Mouse (Mus musculus) midbrain, embryonic 16.5 days (tissue): ENCODE data around the gene Apof. TPM values are rescaled to one million over a fixed set of nuclear protein-coding genes. Genes with fewer than 3 reads are reported as not detected.

Experiments used
- ATAC-seq: fragments of 200-750 bp; cut with Nextera tagmentation; 2 replicates; pipeline ENCODE4 v1.8.0; 2017; ENCODE audit warnings: moderate TSS enrichment
- H3K27ac ChIP-seq: fragments of 300-500 bp; sonication (generic); 2 replicates; pipeline ENCODE4 v1.5.1; 2014; ENCODE audit warnings: mild to moderate bottlenecking, low read length, mixed read lengths
- H3K27me3 ChIP-seq: fragments of 300-500 bp; sonication (generic); 2 replicates; pipeline ENCODE4 v1.6.1; 2014; ENCODE audit warnings: low read depth, low read length, mixed read lengths; ENCODE audit not compliant: control insufficient read depth, insufficient read depth
- H3K36me3 ChIP-seq: fragments of 300-500 bp; sonication (generic); 2 replicates; pipeline ENCODE4 v1.6.1; 2014; ENCODE audit warnings: mild to moderate bottlenecking, low read length, moderate library complexity, mixed read lengths; ENCODE audit not compliant: control insufficient read depth, insufficient read depth
- H3K4me1 ChIP-seq: fragments of 300-500 bp; sonication (generic); 2 replicates; pipeline ENCODE4 v1.6.1; 2014; ENCODE audit warnings: mild to moderate bottlenecking, low read length, mixed read lengths; ENCODE audit not compliant: control insufficient read depth, insufficient read depth
- H3K4me2 ChIP-seq: fragments of 300-500 bp; sonication (generic); 2 replicates; pipeline ENCODE4 v1.6.1; 2014; ENCODE audit warnings: mild to moderate bottlenecking, low read length, mixed read lengths
- H3K4me3 ChIP-seq: fragments of 300-500 bp; sonication (generic); 2 replicates; pipeline ENCODE4 v1.5.1; 2014; ENCODE audit warnings: low read depth, mild to moderate bottlenecking, low read length, moderate library complexity, mixed read lengths
- H3K9ac ChIP-seq: fragments of 300-500 bp; sonication (generic); 2 replicates; pipeline ENCODE4 v1.6.1; 2014; ENCODE audit warnings: low read depth, low read length, mixed read lengths
- H3K9me3 ChIP-seq: fragments of 300-500 bp; sonication (generic); replicated peaks from 2 replicates; pipeline ENCODE4 v1.6.1; 2014; ENCODE audit warnings: mild to moderate bottlenecking, low read length, mixed read lengths; ENCODE audit not compliant: control insufficient read depth, poor library complexity, severe bottlenecking
- WGBS: fragments of 180-500 bp; shearing (Covaris S2); extraction: QIAGEN DNeasy Blood & Tissue Kit; methylation state at CpG from one replicate; pipeline ENCODE4 v1.1.7; 2014; 5-methylcytosine and 5-hydroxymethylcytosine counted together
- polyA plus RNA-seq: library from polyadenylated mRNA; unstranded; fragments of >200 nt; fragmentation: Nextera tagmentation; extraction: Ambion mirVana; gene quantifications from 2 replicates; pipeline ENCODE4 v1.2.1, GENCODE M21; 2015

Gene Apof
- not detected in 2 replicates for polyA plus RNA-seq

DNA sequence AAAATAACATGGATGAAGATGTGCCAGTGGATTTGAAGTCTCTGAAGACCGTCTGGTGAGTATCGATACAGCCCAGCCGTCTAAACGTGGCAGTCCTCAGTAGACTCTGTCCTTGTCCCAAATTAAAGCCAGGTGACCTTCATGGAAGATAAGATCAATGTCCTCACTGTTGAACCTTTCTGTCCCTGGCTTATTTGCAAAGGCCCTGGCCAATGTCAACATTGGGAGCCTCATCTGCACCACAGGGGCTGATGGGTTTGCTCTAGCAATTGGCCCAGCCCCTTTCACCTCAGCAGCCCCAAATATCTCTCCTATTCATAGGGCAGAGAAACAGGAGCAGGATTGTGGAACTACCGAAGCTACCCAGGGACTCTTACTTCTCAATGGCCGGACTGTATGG is at the start of gene Apof:
Apof (plus strand) TSS at position 301 of the 400 bp plus-strand sequence.
- no peak within 1 kb of the TSS for H3K4me3 ChIP-seq
- no peaks in the 10 kb centered on the region for H3K36me3 ChIP-seq
- no peak within 1 kb of the TSS for H3K9ac ChIP-seq
- no peak for ATAC-seq
- 91% methylated on average over 6 of the region's 6 CpGs for WGBS
- no peak within 1 kb of the TSS for H3K27ac ChIP-seq
- H3K9me3 ChIP-seq, result no peaks in the 10 kb centered on the region
- H3K4me2 ChIP-seq, result no peak within 1 kb of the TSS
- H3K27me3 ChIP-seq, result no peaks in the 10 kb centered on the region
- peaks cover 3% of the 10 kb centered on the region; the same call in 1 of the 2 replicates for H3K4me1 ChIP-seq

DNA sequence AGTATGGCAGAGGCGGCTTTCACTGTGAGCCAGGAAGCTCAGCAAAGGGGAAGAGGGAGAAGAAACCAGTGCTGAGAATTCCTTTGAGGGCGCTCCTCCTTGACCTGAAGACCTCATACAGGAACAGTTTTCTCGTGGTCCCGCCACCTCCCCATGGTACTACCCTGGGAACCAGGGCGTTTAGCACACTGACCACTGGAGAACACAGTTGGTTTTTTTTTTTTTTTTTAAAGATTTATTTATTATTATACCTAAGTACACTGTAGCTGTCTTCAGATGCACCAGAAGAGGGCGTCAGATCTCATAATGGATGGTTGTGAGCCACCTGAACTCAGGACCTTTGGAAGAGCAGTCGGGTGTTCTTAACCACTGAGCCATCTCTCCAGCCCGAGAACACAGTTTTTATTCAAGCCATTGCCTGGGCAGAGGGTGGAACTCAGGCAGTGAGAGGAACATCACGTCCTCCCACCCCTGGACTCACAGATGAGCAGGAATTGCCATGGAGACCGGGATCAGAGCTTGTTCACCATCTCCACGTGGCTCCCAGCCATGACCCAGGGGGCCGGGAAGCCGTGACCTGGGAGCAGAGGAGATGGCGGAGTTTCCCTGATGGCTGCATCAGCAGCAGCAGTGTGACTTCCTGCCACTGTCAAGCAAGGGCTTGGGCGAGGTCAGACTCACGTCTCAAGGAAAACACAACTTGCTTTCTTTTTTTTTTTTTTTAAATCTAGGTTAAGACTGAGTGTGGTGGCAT is 46.8 kb upstream of the Apof start:
- H3K36me3 ChIP-seq, result no peaks in the 10 kb centered on the region
- 65% methylated on average over 16 of the region's 16 CpGs for WGBS
- no peaks in the 10 kb centered on the region for H3K4me1 ChIP-seq
- H3K27me3 ChIP-seq, result no peaks in the 10 kb centered on the region
- no peak overlapping the region for H3K9ac ChIP-seq
- no peak overlapping the region for H3K4me2 ChIP-seq
- no peak overlapping the region for H3K4me3 ChIP-seq
- H3K9me3 ChIP-seq, result no peaks in the 10 kb centered on the region
- ATAC-seq, result no peak
- H3K27ac ChIP-seq, result no peak overlapping the region

DNA sequence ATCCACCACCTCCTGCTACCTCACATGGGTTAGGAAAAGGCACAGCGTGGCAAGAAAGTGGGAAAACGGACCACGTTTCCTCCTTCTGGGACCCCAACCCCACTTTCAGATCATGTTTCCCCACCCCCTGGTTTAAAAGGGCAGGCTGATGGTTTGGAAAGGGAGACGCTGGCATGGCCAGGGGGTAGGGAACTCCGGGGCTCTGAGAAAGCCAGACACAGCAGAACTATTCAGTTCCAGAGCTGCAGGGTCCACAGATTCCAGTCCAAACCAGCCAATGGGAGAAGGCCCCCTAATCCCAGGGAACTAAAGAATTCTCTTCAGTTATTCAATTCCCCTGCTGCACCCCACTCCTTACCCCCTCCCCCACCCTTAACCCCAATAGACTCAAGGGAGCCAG is 43.4 kb upstream of the Apof start:
- Histone ChIP-seq H3K36me3 (no peaks in the 10 kb centered on the region), H3K9ac (no peak overlapping the region), H3K4me1 (no peaks in the 10 kb centered on the region), H3K4me2 (no peak overlapping the region), H3K4me3 (no peak overlapping the region), H3K27ac (no peak overlapping the region), H3K9me3 (no peaks in the 10 kb centered on the region), H3K27me3 (no peaks in the 10 kb centered on the region)
- no peak for ATAC-seq
- 42% methylated on average over 5 of the region's 5 CpGs for WGBS

DNA sequence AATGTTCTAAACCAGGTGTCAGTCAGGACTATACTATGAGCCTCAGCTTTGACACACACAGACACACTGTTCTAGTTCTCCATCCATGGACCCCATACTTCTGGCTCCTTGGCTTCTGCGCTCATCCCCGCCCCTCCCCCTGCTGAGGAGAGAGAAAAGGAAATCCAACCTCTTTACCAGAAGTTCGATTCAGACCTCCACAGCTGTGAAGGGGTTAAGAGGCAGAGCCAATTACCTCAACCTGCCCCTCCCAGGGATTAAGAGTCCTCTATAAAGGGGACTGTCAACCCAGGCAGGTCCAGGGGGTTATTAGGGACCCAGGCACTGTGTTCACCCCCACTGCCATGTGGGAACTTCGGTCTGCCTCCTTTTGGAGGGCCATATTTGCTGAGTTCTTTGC is 42.9 kb upstream of the Apof start, which contains the start of gene Mip:
Mip (plus strand) TSS at position 301 of the 400 bp plus-strand sequence.
- ATAC-seq, result no peak
- 34% methylated on average over 4 of the region's 4 CpGs for WGBS

DNA sequence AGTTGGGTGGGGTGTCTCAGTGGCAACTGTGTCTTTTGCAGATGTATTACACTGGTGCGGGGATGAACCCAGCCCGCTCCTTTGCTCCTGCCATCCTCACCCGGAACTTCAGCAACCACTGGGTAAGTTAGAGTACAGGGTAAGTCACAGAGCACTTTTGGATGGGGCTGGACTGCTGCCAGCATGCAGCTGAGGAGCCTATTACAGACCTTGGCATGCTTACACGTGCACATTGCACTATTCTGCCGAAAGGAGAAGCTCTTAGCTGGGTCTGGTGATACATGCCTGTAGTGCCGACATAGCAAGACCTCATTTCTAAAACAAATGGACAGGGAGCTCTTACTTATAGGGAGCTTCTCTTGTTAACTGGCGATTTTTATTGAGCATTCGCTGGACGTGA is 40.9 kb upstream of the Apof start:
- H3K4me2 ChIP-seq, result no peak overlapping the region
- H3K9ac ChIP-seq, result no peak overlapping the region
- peaks cover 6% of the 10 kb centered on the region for H3K4me1 ChIP-seq
- H3K4me3 ChIP-seq, result no peak overlapping the region
- no peak for ATAC-seq
- H3K9me3 ChIP-seq, result no peaks in the 10 kb centered on the region
- no peaks in the 10 kb centered on the region for H3K36me3 ChIP-seq
- 87% methylated on average over 9 of the region's 9 CpGs for WGBS
- no peaks in the 10 kb centered on the region for H3K27me3 ChIP-seq
- H3K27ac ChIP-seq, result no peak overlapping the region

More for the DNA sequence above, 42.9 kb upstream of the Apof start, which contains the start of gene Mip:
- Histone ChIP-seq H3K4me2 (no peak within 1 kb of the TSS), H3K4me3 (no peak within 1 kb of the TSS), H3K36me3 (no peaks in the 10 kb centered on the region), H3K27ac (no peak within 1 kb of the TSS), H3K4me1 (no peaks in the 10 kb centered on the region), H3K9me3 (no peaks in the 10 kb centered on the region), H3K9ac (no peak within 1 kb of the TSS), H3K27me3 (no peaks in the 10 kb centered on the region)

DNA sequence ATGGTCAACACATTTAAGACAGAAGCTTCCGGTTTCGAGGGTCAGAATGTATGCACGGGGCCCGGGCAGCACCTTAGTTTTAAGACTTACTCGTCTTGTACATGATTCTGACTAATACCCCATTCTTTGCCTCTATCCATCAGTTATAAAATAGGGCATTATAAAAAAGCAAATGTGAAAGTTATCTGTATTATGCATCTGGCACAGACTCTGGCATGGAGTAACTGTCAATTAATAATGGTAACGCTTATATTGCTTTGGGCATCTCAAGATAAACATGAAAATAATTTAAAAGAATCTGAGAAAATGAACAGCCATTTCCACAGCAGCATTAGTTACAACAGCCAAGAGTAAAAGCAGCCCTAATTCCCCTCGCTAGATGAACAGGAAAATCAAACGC is 40.5 kb upstream of the Apof start:
- Histone ChIP-seq H3K9ac (no peak overlapping the region), H3K27ac (no peak overlapping the region), H3K4me1 (peaks cover 9% of the 10 kb centered on the region), H3K27me3 (no peaks in the 10 kb centered on the region), H3K36me3 (no peaks in the 10 kb centered on the region), H3K9me3 (no peaks in the 10 kb centered on the region), H3K4me3 (no peak overlapping the region), H3K4me2 (no peak overlapping the region)
- WGBS, result 91% methylated on average over 8 of the region's 8 CpGs
- no peak for ATAC-seq

DNA sequence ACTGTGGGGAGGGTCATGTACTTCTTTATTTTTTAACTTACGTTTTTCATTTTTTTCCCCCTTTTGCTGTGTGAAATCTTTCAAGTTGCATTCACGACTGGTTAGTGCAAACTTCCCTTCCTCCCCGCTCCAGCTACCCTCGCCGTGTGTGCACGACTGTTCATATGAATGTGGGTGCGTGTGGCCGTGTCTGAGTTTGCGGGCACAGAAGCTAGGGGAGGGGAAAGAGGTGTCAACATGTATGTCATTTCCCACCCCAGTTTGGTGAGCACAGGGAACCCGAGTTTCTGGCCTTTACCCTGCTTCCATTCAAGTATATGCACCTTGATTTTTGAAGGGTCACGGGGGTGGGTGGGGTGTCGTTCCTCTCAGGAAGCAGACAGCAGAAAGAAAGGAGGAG is 37.9 kb upstream of the Apof start:
- no peak overlapping the region for H3K4me3 ChIP-seq
- H3K4me1 ChIP-seq, result peaks cover 9% of the 10 kb centered on the region
- no peaks in the 10 kb centered on the region for H3K27me3 ChIP-seq
- no peaks in the 10 kb centered on the region for H3K9me3 ChIP-seq
- no peaks in the 10 kb centered on the region for H3K36me3 ChIP-seq
- no peak overlapping the region for H3K27ac ChIP-seq
- no peak overlapping the region for H3K9ac ChIP-seq
- ATAC-seq, result no peak
- H3K4me2 ChIP-seq, result no peak overlapping the region
- WGBS, result 84% methylated on average over 12 of the region's 12 CpGs

DNA sequence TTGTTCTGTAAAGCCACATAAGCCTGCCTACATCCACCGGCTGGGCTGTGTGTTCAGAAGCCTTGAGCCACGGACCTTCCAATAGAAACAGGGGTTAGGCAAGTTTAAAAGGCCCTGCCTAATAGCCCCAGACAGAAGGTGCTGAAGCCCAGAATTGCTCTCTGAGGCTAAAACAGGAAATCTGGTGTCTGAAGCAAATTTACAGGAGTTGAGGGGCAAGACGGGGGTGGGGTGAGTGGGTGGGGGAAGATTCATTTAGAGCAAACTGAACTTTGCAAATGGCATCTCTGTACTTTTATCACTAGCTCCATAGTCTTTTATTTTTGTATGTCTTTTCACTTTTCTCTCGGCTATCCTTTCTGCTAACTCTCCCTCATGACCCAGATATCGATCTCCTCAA is 37.3 kb upstream of the Apof start:
- peak overlapping the region; percentile 74 for H3K4me3 ChIP-seq
- WGBS, result 17% methylated on average over 5 of the region's 5 CpGs
- H3K27me3 ChIP-seq, result no peaks in the 10 kb centered on the region
- H3K4me1 ChIP-seq, result peaks cover 9% of the 10 kb centered on the region
- H3K27ac ChIP-seq, result no peak overlapping the region
- no peak for ATAC-seq
- no peaks in the 10 kb centered on the region for H3K9me3 ChIP-seq
- no peaks in the 10 kb centered on the region for H3K36me3 ChIP-seq
- peak overlapping the region; percentile 73 for H3K4me2 ChIP-seq
- peak overlapping the region; percentile 84; the same call in 1 of the 2 replicates for H3K9ac ChIP-seq

DNA sequence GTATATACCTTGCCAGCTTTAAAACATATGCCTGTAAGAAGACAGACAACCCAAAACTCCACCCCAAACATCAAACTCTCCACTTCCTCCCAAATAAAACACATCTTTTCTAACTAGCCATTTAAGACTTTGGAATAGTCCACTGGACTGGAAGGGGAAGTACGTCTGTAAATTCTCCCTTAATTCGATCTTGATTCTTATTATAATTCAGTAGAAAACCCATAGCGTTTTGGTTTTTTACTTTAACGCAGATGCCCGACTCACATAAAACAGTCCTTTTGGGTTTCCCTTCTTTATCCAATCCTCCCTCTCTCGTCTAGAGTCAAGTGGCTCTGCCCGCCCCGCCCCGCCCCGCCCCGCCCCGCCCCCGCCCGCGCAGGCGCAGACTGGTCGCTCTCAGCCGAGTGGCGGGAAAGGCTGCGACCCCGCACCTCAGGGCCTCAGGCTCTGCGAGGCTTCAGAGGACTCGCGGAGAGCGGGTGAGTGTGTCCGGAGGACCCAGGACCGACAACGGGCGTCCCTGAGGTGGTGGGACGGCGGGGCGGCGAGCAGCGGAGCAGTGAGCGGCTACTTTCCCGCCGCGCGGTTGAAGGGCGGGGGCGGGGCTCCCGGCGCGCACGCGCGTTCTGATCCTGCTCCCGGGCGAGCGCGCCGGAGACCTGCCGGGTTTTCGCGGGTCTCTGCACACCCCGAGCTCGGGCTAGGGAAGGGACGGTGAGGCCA is 36.6 kb upstream of the Apof start, which contains the start of gene Timeless:
Timeless (plus strand) TSS at position 369 of the 723 bp plus-strand sequence.
- peaks cover 9% of the 10 kb centered on the region for H3K4me1 ChIP-seq
- peak within 1 kb of the TSS; percentile 74 for H3K4me3 ChIP-seq
- no peaks in the 10 kb centered on the region for H3K9me3 ChIP-seq
- H3K9ac ChIP-seq, result peak within 1 kb of the TSS; percentile 84
- under 1% methylated on average over 43 of the region's 58 CpGs for WGBS
- H3K36me3 ChIP-seq, result no peaks in the 10 kb centered on the region
- no peaks in the 10 kb centered on the region for H3K27me3 ChIP-seq
- peak within 1 kb of the TSS; percentile 91 for H3K27ac ChIP-seq
- peak; percentile 92 for ATAC-seq
- peak within 1 kb of the TSS; percentile 73 for H3K4me2 ChIP-seq
